Mouse (Mus musculus): Measurements from ENCODE around the gene Rpl37. TPM values are rescaled to one million over a fixed set of nuclear protein-coding genes. Genes with fewer than 3 reads are reported as not detected.
A peak's percentile ranks its signal among the peaks of the same experiment; 100 is the strongest.

Gene Rpl37
- polyA plus RNA-seq, 1 experiment = 831 TPM

DNA sequence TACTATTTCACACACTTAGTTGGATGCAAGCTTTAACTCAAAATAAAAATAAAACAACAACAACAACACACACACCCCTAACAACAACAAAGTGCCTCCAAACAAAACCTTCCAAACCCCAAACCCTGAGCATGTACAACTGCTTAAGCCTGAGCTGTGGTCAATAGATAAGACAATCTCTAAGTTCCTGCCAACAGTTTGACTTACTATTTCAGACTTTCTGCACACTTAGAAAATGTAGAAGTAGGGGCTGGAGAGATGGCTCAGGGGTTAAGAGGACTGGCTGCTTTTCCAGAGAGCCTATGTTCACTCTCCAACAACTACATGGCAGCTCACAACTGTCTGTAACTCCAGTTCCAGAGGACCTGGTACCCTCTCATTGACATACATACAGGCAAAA is 23.9 kb downstream of the Rpl37 start:
- TF ChIP-seq CTCF (IDR thresholded peaks at IDR 0.05; ENCODE audit: borderline replicate concordance, control insufficient read depth, extremely low read depth, insufficient read depth, low read length, poor library complexity) (no peak), POLR2A (IDR thresholded peaks at IDR 0.05; ENCODE audit: control insufficient read depth, extremely low read depth, insufficient read depth, low read length, poor library complexity) (no peak)
- no peaks in the 10 kb centered on the region for H3K36me3 ChIP-seq (ENCODE audit: control insufficient read depth, insufficient read depth, low read length)
- no peak for DNase-seq
- no peak overlapping the region for H3K27ac ChIP-seq (ENCODE audit: control insufficient read depth, insufficient read depth, low read length)
- no peaks in the 10 kb centered on the region for H3K27me3 ChIP-seq (ENCODE audit: control insufficient read depth, insufficient read depth, low read length)
- no peak overlapping the region for H3K4me3 ChIP-seq (ENCODE audit: control insufficient read depth, insufficient read depth, low read length)
- no peaks in the 10 kb centered on the region for H3K4me1 ChIP-seq (replicated peaks; ENCODE audit: control insufficient read depth, insufficient read depth, low read length)

DNA sequence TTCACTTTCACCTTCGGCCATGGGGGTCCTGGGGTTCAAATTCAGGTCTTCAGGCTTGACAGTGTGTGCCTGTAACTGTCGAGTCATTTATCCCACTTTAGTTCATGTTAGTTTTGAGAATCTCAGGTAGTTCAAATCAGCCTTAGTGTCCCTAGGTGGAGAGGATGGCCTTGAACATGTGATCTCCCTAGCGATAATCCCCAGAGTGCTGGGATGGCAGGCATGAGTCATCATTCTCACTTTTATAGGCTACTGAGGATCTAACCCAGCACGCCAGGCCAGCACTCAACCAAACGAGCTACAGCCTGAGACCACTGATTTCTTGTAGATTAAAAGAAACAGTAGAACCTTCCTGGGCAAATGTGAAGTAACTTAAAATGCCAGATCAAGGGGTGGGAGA is 25.6 kb downstream of the Rpl37 start:
- Histone ChIP-seq H3K4me3 (ENCODE audit: control insufficient read depth, insufficient read depth, low read length) (no peak overlapping the region), H3K4me1 (replicated peaks; ENCODE audit: control insufficient read depth, insufficient read depth, low read length) (no peaks in the 10 kb centered on the region), H3K27ac (ENCODE audit: control insufficient read depth, insufficient read depth, low read length) (no peak overlapping the region), H3K27me3 (ENCODE audit: control insufficient read depth, insufficient read depth, low read length) (no peaks in the 10 kb centered on the region), H3K36me3 (ENCODE audit: control insufficient read depth, insufficient read depth, low read length) (no peaks in the 10 kb centered on the region)
- WGBS = 76% methylated on average over 5 of the region's 5 CpGs
- no peak for DNase-seq
- TF ChIP-seq CTCF (IDR thresholded peaks at IDR 0.05; ENCODE audit: borderline replicate concordance, control insufficient read depth, extremely low read depth, insufficient read depth, low read length, poor library complexity) (no peak), POLR2A (IDR thresholded peaks at IDR 0.05; ENCODE audit: control insufficient read depth, extremely low read depth, insufficient read depth, low read length, poor library complexity) (no peak)

GRCm38 (mm10) chr15:5142714-5143113 is 26.3 kb downstream of the Rpl37 start:
- 75% methylated on average over 5 of the region's 5 CpGs for WGBS
- no peak for TF ChIP-seq POLR2A (IDR thresholded peaks at IDR 0.05; ENCODE audit: control insufficient read depth, extremely low read depth, insufficient read depth, low read length, poor library complexity)
- no peak for TF ChIP-seq CTCF (IDR thresholded peaks at IDR 0.05; ENCODE audit: borderline replicate concordance, control insufficient read depth, extremely low read depth, insufficient read depth, low read length, poor library complexity)

GRCm38 (mm10) chr15:5143361-5144020 is 27.0 kb downstream of the Rpl37 start, which contains the start of gene Prkaa1:
Gene Prkaa1, plus strand, starts transcription at chr15:5143861.
- Histone ChIP-seq H3K27me3 (ENCODE audit: control insufficient read depth, insufficient read depth, low read length) (no peaks in the 10 kb centered on the region), H3K27ac (ENCODE audit: control insufficient read depth, insufficient read depth, low read length) (no peak within 1 kb of the TSS), H3K4me3 (ENCODE audit: control insufficient read depth, insufficient read depth, low read length) (peak within 1 kb of the TSS; percentile 76), H3K36me3 (ENCODE audit: control insufficient read depth, insufficient read depth, low read length) (no peaks in the 10 kb centered on the region), H3K4me1 (replicated peaks; ENCODE audit: control insufficient read depth, insufficient read depth, low read length) (no peaks in the 10 kb centered on the region)
- WGBS = 2% methylated on average over 76 of the region's 80 CpGs
- TF ChIP-seq CTCF (IDR thresholded peaks at IDR 0.05; ENCODE audit: borderline replicate concordance, control insufficient read depth, extremely low read depth, insufficient read depth, low read length, poor library complexity) (peak; percentile 72), POLR2A (IDR thresholded peaks at IDR 0.05; ENCODE audit: control insufficient read depth, extremely low read depth, insufficient read depth, low read length, poor library complexity) (no peak)
- DNase-seq = peak; percentile 60

More at GRCm38 (mm10) chr15:5142714-5143113, 26.3 kb downstream of the Rpl37 start:
- Histone ChIP-seq H3K4me1 (replicated peaks; ENCODE audit: control insufficient read depth, insufficient read depth, low read length) (no peaks in the 10 kb centered on the region), H3K4me3 (ENCODE audit: control insufficient read depth, insufficient read depth, low read length) (no peak overlapping the region), H3K27ac (ENCODE audit: control insufficient read depth, insufficient read depth, low read length) (no peak overlapping the region), H3K27me3 (ENCODE audit: control insufficient read depth, insufficient read depth, low read length) (no peaks in the 10 kb centered on the region), H3K36me3 (ENCODE audit: control insufficient read depth, insufficient read depth, low read length) (no peaks in the 10 kb centered on the region)
- DNase-seq = no peak

GRCm38 (mm10) chr15:5144021-5144778 is 27.8 kb downstream of the Rpl37 start:
- Histone ChIP-seq H3K27ac (ENCODE audit: control insufficient read depth, insufficient read depth, low read length) (no peak overlapping the region), H3K27me3 (ENCODE audit: control insufficient read depth, insufficient read depth, low read length) (no peaks in the 10 kb centered on the region), H3K4me3 (ENCODE audit: control insufficient read depth, insufficient read depth, low read length) (peak overlapping the region; percentile 76), H3K36me3 (ENCODE audit: control insufficient read depth, insufficient read depth, low read length) (no peaks in the 10 kb centered on the region), H3K4me1 (replicated peaks; ENCODE audit: control insufficient read depth, insufficient read depth, low read length) (no peaks in the 10 kb centered on the region)
- WGBS = under 1% methylated on average over 61 of the region's 61 CpGs
- peak; percentile 66 for DNase-seq
- peak; percentile 55; the same call in 1 of the 2 replicates for TF ChIP-seq CTCF (IDR thresholded peaks at IDR 0.05; ENCODE audit: borderline replicate concordance, control insufficient read depth, extremely low read depth, insufficient read depth, low read length, poor library complexity)
- no peak for TF ChIP-seq POLR2A (IDR thresholded peaks at IDR 0.05; ENCODE audit: control insufficient read depth, extremely low read depth, insufficient read depth, low read length, poor library complexity)

DNA sequence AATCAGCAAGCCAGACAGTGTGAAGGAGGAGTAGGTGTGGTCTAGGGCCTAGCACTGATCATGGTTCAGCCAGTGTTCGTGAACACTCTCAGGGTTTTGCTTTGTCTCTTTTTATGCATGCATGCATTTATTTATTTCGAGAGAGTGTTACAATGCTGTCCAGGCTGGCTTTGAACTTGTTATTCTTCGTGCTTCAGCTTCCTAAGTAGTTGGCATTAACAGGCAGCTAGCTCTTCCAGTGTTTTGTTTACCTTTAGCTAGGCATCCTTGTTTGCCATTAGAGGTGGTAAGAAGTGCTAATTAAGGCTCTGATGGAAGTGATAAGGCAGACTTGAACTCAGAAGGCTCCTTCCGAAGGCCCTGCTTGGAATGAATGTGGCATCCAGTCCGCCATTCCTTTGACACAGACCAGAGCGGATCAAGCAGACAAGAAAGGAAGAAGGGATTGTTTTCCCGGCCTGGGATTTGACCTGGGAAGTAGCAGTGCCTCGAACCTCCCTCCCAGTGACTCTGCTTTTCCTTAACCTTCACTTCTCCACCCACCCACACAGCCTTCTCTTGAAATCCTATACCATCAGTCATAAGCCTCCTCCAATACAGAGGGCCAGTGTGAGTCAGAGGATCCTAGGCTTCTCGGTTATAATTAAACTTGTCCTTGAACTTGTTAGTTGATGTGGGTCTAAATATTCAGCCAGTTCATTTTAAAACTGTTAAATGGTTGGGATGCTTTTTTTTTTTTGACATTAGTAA is 28.9 kb downstream of the Rpl37 start:
- Histone ChIP-seq H3K36me3 (ENCODE audit: control insufficient read depth, insufficient read depth, low read length) (no peaks in the 10 kb centered on the region), H3K27me3 (ENCODE audit: control insufficient read depth, insufficient read depth, low read length) (no peaks in the 10 kb centered on the region), H3K4me3 (ENCODE audit: control insufficient read depth, insufficient read depth, low read length) (no peak overlapping the region), H3K27ac (ENCODE audit: control insufficient read depth, insufficient read depth, low read length) (no peak overlapping the region), H3K4me1 (replicated peaks; ENCODE audit: control insufficient read depth, insufficient read depth, low read length) (no peaks in the 10 kb centered on the region)
- TF ChIP-seq POLR2A (IDR thresholded peaks at IDR 0.05; ENCODE audit: control insufficient read depth, extremely low read depth, insufficient read depth, low read length, poor library complexity) (no peak), CTCF (IDR thresholded peaks at IDR 0.05; ENCODE audit: borderline replicate concordance, control insufficient read depth, extremely low read depth, insufficient read depth, low read length, poor library complexity) (no peak)
- DNase-seq = no peak
- 89% methylated on average over 9 of the region's 9 CpGs for WGBS

Data from thymus, adult 2 months (tissue).